Mouse (Mus musculus) hindbrain, embryonic 12.5 days (tissue): ENCODE results near the gene Abca6. TPM values are rescaled to one million over a fixed set of nuclear protein-coding genes. Genes with fewer than 3 reads are reported as not detected.

Source experiments
- ATAC-seq: fragments of 200-750 bp; cut with Nextera tagmentation; 2 replicates; pipeline ENCODE4 v1.8.0; 2017; ENCODE audit warnings: moderate TSS enrichment; ENCODE audit not compliant: low FRiP score
- H3K27ac ChIP-seq: fragments of 300-500 bp; sonication (generic); 2 replicates; pipeline ENCODE4 v1.5.1; 2016; ENCODE audit warnings: mild to moderate bottlenecking
- H3K27me3 ChIP-seq: fragments of 300-500 bp; sonication (generic); 2 replicates; pipeline ENCODE4 v1.6.1; 2016; ENCODE audit warnings: mild to moderate bottlenecking
- H3K36me3 ChIP-seq: fragments of 300-500 bp; sonication (generic); 2 replicates; pipeline ENCODE4 v1.6.1; 2016; ENCODE audit warnings: mild to moderate bottlenecking
- H3K4me1 ChIP-seq: fragments of 300-500 bp; sonication (generic); 2 replicates; pipeline ENCODE4 v1.6.1; 2016
- H3K4me2 ChIP-seq: fragments of 300-500 bp; sonication (generic); replicated peaks from 2 replicates; pipeline ENCODE4 v1.6.1; 2016; ENCODE audit warnings: mild to moderate bottlenecking
- H3K4me3 ChIP-seq: fragments of 300-500 bp; sonication (generic); 2 replicates; pipeline ENCODE4 v1.5.1; 2016; ENCODE audit warnings: mild to moderate bottlenecking
- H3K9ac ChIP-seq: fragments of 300-500 bp; sonication (generic); 2 replicates; pipeline ENCODE4 v1.6.1; 2016; ENCODE audit warnings: mild to moderate bottlenecking, moderate library complexity
- H3K9me3 ChIP-seq: fragments of 300-500 bp; sonication (generic); replicated peaks from 2 replicates; pipeline ENCODE4 v1.6.1; 2016; ENCODE audit warnings: mild to moderate bottlenecking
- WGBS: fragments of 180-500 bp; shearing (Covaris S2); methylation state at CpG from one replicate; pipeline ENCODE4 v1.1.7; 2016; 5-methylcytosine and 5-hydroxymethylcytosine counted together
- polyA plus RNA-seq: library from polyadenylated mRNA; unstranded; fragments of >200 nt; fragmentation: Nextera tagmentation; extraction: Ambion mirVana; gene quantifications from 2 replicates; pipeline ENCODE4 v1.2.1, GENCODE M21; 2016

The Abca6 gene
- polyA plus RNA-seq, 1 experiment from 2014 or later, result 0.35 TPM

- no peak for ATAC-seq
- Histone ChIP-seq H3K9ac (no peak overlapping the region), H3K27me3 (no peaks in the 10 kb centered on the region), H3K27ac (no peak overlapping the region), H3K4me1 (no peaks in the 10 kb centered on the region), H3K4me2 (no peak overlapping the region), H3K9me3 (no peaks in the 10 kb centered on the region), H3K4me3 (no peak overlapping the region), H3K36me3 (no peaks in the 10 kb centered on the region)
- 93% methylated on average over 11 of the region's 11 CpGs for WGBS
These were observed 15.2 kb upstream of the Abca6 start for GRCm38 (mm10) chr11:110266757-110267156.

DNA sequence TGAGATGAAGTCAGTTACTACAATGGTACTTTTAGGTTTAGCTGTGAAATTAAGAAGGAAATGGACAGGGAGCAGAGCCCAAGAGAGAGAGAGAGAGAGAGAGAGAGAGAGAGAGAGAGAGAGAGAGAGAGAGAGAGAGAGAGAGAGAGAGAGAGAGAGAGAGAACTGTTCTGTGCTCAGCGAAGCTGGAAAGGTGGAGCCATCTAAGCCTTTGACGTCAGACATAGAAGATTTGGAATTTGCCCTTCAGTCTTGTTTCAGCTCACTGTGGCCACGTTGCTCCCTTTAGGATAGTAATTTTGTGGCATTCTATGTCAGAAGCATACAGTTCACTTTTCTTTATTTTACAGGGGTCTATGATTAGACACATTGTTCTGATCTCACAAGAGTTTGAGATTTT is 10.3 kb upstream of the Abca6 start:
- 0 out of 2 replicates have a peak, but pooled peaks cover 7% of the 10 kb centered on the region for H3K9me3 ChIP-seq
- WGBS, result 76% methylated on average over 3 of the region's 3 CpGs
- no peak overlapping the region for H3K4me3 ChIP-seq
- no peak overlapping the region for H3K4me2 ChIP-seq
- no peak for ATAC-seq
- H3K9ac ChIP-seq, result no peak overlapping the region
- no peaks in the 10 kb centered on the region for H3K4me1 ChIP-seq
- H3K27me3 ChIP-seq, result no peaks in the 10 kb centered on the region
- no peaks in the 10 kb centered on the region for H3K36me3 ChIP-seq
- no peak overlapping the region for H3K27ac ChIP-seq

DNA sequence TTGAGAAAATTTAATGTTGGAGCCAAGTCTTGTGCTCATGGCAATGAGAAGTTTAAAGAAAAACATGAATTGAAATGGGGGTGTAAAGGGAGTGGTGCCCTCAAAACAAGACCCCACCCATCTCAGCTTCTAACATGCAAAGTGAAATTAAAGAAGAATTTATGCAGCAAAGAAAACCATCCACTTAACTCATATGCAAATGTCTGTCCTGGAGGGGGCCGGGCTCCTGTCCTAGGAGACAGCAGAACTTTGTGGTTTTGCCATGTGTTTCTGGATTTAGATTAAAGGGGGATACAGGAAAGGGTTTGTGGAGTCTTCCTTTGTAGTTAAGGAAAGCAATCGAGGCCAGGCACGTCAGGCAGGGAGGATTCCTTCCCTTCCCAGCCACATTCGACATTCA is 6.3 kb upstream of the Abca6 start:
- no peak overlapping the region for H3K4me3 ChIP-seq
- 58% methylated on average over 4 of the region's 4 CpGs for WGBS
- no peak for ATAC-seq

DNA sequence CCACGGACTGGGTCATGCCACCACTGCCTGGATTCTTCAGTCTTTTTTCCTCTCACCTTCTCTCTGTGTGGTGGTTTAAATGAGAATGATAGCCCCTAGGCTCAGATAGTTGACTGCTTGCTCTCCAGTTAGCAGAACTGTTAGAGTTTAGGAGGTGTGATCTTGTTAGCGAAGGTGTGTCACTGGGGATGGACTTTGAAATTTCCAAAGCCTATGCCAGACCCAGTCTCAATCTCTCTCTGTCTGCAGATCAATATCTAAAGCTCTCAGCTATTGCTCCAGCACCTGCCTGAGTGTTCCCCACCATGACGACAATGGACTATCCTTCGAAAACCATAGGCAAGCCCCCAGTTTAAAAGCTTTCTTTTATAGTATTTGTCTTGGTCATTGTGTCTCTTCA is 5.5 kb upstream of the Abca6 start:
- WGBS, result 94% methylated on average over 4 of the region's 4 CpGs
- H3K4me1 ChIP-seq, result no peaks in the 10 kb centered on the region
- H3K27me3 ChIP-seq, result no peaks in the 10 kb centered on the region
- 0 out of 2 replicates have a peak, but pooled peaks cover 7% of the 10 kb centered on the region for H3K9me3 ChIP-seq
- no peaks in the 10 kb centered on the region for H3K36me3 ChIP-seq
- H3K27ac ChIP-seq, result no peak overlapping the region
- H3K4me2 ChIP-seq, result no peak overlapping the region
- no peak for ATAC-seq
- no peak overlapping the region for H3K4me3 ChIP-seq
- no peak overlapping the region for H3K9ac ChIP-seq

More for the DNA sequence above, 6.3 kb upstream of the Abca6 start:
- Histone ChIP-seq H3K36me3 (no peaks in the 10 kb centered on the region), H3K27ac (no peak overlapping the region), H3K27me3 (no peaks in the 10 kb centered on the region), H3K4me1 (no peaks in the 10 kb centered on the region), H3K9ac (no peak overlapping the region), H3K9me3 (0 out of 2 replicates have a peak, but pooled peaks cover 7% of the 10 kb centered on the region), H3K4me2 (no peak overlapping the region)

GRCm38 (mm10) chr11:110252256-110252655 is 680 bp upstream of the Abca6 start:
- Histone ChIP-seq H3K9me3 (no peaks in the 10 kb centered on the region), H3K36me3 (no peaks in the 10 kb centered on the region), H3K27me3 (no peaks in the 10 kb centered on the region), H3K4me2 (no peak overlapping the region), H3K4me1 (no peaks in the 10 kb centered on the region), H3K27ac (no peak overlapping the region), H3K4me3 (no peak overlapping the region), H3K9ac (no peak overlapping the region)
- no peak for ATAC-seq
- WGBS, result 79% methylated on average over 3 of the region's 3 CpGs

DNA sequence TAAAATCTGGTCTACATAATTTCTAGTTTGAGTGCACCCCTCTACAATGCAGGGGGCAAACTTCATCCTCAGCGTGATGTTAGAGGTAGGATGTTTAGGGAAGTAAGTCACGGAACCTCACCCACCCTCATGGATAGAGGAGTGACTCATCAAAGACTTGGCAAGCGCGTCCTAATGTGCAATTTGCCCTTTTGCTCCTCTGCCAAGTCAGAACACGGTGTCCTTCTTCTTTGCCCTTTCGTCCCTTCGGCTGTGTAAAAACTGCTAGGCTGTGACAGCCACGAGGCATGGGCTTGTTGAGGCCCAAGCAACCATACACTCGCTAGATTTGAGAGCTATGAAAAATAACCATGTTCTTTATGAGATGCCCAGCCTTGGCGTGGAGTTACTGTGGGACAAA is 6.8 kb downstream of the Abca6 start:
- H3K4me1 ChIP-seq, result no peaks in the 10 kb centered on the region
- no peak overlapping the region for H3K9ac ChIP-seq
- no peak for ATAC-seq
- WGBS, result 90% methylated on average over 10 of the region's 10 CpGs
- H3K36me3 ChIP-seq, result no peaks in the 10 kb centered on the region
- no peak overlapping the region for H3K4me3 ChIP-seq
- 0 out of 2 replicates have a peak, but pooled peaks cover 4% of the 10 kb centered on the region for H3K9me3 ChIP-seq
- H3K27ac ChIP-seq, result no peak overlapping the region
- no peaks in the 10 kb centered on the region for H3K27me3 ChIP-seq
- H3K4me2 ChIP-seq, result no peak overlapping the region

- Histone ChIP-seq H3K27me3 (no peaks in the 10 kb centered on the region), H3K9ac (no peak overlapping the region), H3K36me3 (no peaks in the 10 kb centered on the region), H3K4me1 (no peaks in the 10 kb centered on the region), H3K4me2 (no peak overlapping the region), H3K27ac (no peak overlapping the region), H3K4me3 (no peak overlapping the region), H3K9me3 (0 out of 2 replicates have a peak, but pooled peaks cover 4% of the 10 kb centered on the region)
- ATAC-seq, result no peak
- whole genome bisulfite sequencing, result 89% methylated on average over 2 of the region's 2 CpGs
These were observed 14.1 kb downstream of the Abca6 start for GRCm38 (mm10) chr11:110237466-110237865.

DNA sequence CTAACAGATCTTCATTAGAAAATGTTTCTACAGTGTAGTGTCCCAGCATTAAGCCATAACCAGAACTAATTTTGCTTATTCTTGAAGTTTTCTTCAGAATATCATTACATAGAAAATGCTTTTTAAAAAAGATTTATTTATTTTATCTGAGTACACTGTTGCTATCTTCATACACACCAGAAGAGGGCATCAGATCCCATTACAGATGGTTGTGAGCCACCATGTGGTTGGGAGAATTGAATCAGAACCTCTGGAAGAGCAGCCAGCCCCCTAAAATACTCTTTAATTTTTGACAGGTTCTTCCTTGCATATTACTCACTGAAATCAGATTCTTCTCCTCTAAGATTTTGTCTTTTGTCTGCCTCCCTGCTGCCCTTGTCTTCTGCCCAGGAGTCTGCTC is 18.6 kb downstream of the Abca6 start:
- no peak for ATAC-seq

DNA sequence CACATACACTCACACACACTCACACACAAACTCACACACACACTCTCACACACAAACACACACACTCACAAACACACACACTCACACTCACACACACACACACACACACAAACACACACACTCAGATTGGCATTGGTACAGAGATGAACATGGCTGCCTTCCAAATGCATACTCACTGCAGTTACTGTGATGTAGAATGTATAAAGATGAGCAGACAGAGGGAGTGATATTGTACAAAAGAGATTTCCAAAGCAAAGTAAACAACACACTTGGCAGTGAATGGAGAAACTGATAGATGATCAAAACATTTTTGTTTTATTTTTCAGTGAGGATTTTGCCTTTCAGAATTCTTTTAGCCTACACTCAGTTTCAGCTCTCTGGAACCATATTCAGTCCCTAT is 34.5 kb downstream of the Abca6 start:
- no peak overlapping the region for H3K4me2 ChIP-seq
- no peak for ATAC-seq

More for the DNA sequence above, 18.6 kb downstream of the Abca6 start:
- Histone ChIP-seq H3K27ac (no peak overlapping the region), H3K4me1 (no peaks in the 10 kb centered on the region), H3K9ac (no peak overlapping the region), H3K4me2 (no peak overlapping the region), H3K9me3 (no peaks in the 10 kb centered on the region), H3K4me3 (no peak overlapping the region), H3K36me3 (no peaks in the 10 kb centered on the region), H3K27me3 (no peaks in the 10 kb centered on the region)

DNA sequence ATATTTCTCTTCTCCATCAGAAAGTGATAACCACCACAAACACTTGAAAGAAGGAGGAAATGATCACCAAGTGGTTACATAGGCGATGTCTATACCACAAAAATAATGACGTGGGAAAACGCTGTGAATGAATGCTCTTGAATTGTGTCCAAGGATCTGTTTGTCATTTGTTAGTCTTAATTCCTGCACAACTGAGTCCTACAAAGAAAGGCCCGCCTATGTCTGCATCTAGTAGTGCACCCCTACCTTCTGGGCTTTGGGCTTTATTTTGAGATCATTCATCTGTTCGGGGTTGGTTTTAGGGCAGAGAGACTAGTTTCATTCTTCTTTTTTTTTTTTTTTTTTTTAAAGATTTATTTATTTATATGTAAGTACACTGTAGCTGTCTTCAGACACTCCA is 47.6 kb downstream of the Abca6 start:
- no peak for ATAC-seq
- WGBS, result 86% methylated on average over 5 of the region's 5 CpGs
- Histone ChIP-seq H3K9me3 (no peaks in the 10 kb centered on the region), H3K27me3 (no peaks in the 10 kb centered on the region), H3K9ac (no peak overlapping the region), H3K4me3 (no peak overlapping the region), H3K4me1 (no peaks in the 10 kb centered on the region), H3K36me3 (no peaks in the 10 kb centered on the region), H3K4me2 (no peak overlapping the region), H3K27ac (no peak overlapping the region)

More for the DNA sequence above, 34.5 kb downstream of the Abca6 start:
- Histone ChIP-seq H3K27ac (no peak overlapping the region), H3K4me3 (no peak overlapping the region), H3K36me3 (no peaks in the 10 kb centered on the region), H3K9ac (no peak overlapping the region), H3K9me3 (no peaks in the 10 kb centered on the region), H3K27me3 (no peaks in the 10 kb centered on the region), H3K4me1 (no peaks in the 10 kb centered on the region)

DNA sequence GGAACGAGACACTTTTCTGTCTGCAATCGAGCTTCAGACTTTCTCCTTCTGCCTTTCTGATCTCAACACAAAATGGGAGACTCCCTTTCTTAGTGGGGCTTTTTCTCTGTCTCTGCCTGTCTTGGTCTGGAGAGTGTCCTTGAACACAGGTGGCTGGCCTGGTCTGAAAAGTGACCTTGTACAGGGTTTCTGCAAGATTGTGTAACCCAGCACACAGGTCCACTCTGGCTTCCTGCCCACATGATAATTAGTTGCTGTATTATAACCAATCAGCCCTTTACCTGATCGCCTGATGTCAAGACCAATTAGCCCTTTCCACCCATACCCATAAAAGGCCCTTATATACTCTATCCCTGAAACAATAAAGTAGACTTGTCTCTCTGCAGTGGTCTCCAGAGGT is 52.7 kb downstream of the Abca6 start:
- ATAC-seq, result no peak
- H3K27ac ChIP-seq, result no peak overlapping the region
- no peaks in the 10 kb centered on the region for H3K27me3 ChIP-seq
- 85% methylated on average over 3 of the region's 3 CpGs for WGBS
- no peaks in the 10 kb centered on the region for H3K9me3 ChIP-seq
- no peaks in the 10 kb centered on the region for H3K4me1 ChIP-seq
- H3K4me2 ChIP-seq, result no peak overlapping the region
- H3K4me3 ChIP-seq, result no peak overlapping the region
- H3K36me3 ChIP-seq, result no peaks in the 10 kb centered on the region
- no peak overlapping the region for H3K9ac ChIP-seq

- Histone ChIP-seq H3K27me3 (no peaks in the 10 kb centered on the region), H3K36me3 (no peaks in the 10 kb centered on the region), H3K4me3 (no peak overlapping the region), H3K4me2 (no peak overlapping the region), H3K9me3 (no peaks in the 10 kb centered on the region), H3K9ac (no peak overlapping the region), H3K4me1 (no peaks in the 10 kb centered on the region), H3K27ac (no peak overlapping the region)
- 90% methylated on average over 8 of the region's 8 CpGs for WGBS
- ATAC-seq, result no peak
These were observed 54.8 kb downstream of the Abca6 start for GRCm38 (mm10) chr11:110196561-110197306.

DNA sequence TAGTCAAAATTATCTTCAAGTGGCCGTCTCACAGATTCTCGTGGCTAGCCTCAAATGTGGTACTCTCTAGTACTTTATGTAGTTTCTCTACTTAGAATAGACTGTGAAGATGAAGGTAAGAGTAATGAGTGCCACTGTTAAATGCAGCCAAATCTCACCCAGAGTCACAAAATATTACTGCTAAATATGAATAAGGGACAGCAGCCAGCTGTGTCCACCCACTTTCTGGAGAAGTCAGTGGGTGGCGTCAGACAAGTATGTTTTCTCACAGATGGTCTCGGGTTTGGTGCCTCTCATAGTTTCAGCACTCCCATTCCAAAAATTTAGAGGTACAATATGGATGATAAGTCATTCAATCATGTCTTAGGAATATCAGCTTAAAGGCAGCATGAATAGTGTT is 56.3 kb downstream of the Abca6 start:
- H3K9me3 ChIP-seq, result no peaks in the 10 kb centered on the region
- WGBS, result 85% methylated on average over 4 of the region's 4 CpGs

More for the DNA sequence above, 56.3 kb downstream of the Abca6 start:
- no peak overlapping the region for H3K9ac ChIP-seq
- H3K4me3 ChIP-seq, result no peak overlapping the region
- H3K4me2 ChIP-seq, result no peak overlapping the region
- ATAC-seq, result no peak
- no peaks in the 10 kb centered on the region for H3K27me3 ChIP-seq
- no peak overlapping the region for H3K27ac ChIP-seq
- no peaks in the 10 kb centered on the region for H3K36me3 ChIP-seq
- no peaks in the 10 kb centered on the region for H3K4me1 ChIP-seq
